Mouse (Mus musculus) liver, embryonic 15.5 days (tissue): Measurements from ENCODE around the gene P3h4. TPM values are rescaled to one million over a fixed set of nuclear protein-coding genes. Genes with fewer than 3 reads are reported as not detected.

Experiments
- ATAC-seq: fragments of 200-750 bp; cut with Nextera tagmentation; 2 replicates; pipeline ENCODE4 v1.8.0; 2017; ENCODE audit warnings: moderate number of reproducible peaks, mild to moderate bottlenecking, moderate library complexity; ENCODE audit not compliant: insufficient read depth
- H3K27ac ChIP-seq: fragments of 300-500 bp; sonication (generic); replicated peaks from 2 replicates; pipeline ENCODE4 v1.5.1; 2015; ENCODE audit warnings: mild to moderate bottlenecking, inconsistent platforms
- H3K27me3 ChIP-seq: fragments of 300-500 bp; sonication (generic); 2 replicates; pipeline ENCODE4 v1.6.1; 2015; ENCODE audit warnings: mild to moderate bottlenecking, inconsistent platforms
- H3K36me3 ChIP-seq: fragments of 300-500 bp; sonication (generic); replicated peaks from 2 replicates; pipeline ENCODE4 v1.6.1; 2015; ENCODE audit warnings: moderate library complexity, mild to moderate bottlenecking, inconsistent platforms
- H3K4me1 ChIP-seq: fragments of 300-500 bp; sonication (generic); replicated peaks from 2 replicates; pipeline ENCODE4 v1.6.1; 2015; ENCODE audit warnings: inconsistent platforms
- H3K4me2 ChIP-seq: fragments of 300-500 bp; sonication (generic); 2 replicates; pipeline ENCODE4 v1.6.1; 2015; ENCODE audit warnings: moderate library complexity, mild to moderate bottlenecking, inconsistent platforms
- H3K4me3 ChIP-seq: fragments of 300-500 bp; sonication (generic); replicated peaks from 2 replicates; pipeline ENCODE4 v1.5.1; 2015; ENCODE audit warnings: mild to moderate bottlenecking, inconsistent platforms
- H3K9ac ChIP-seq: fragments of 300-500 bp; sonication (generic); 2 replicates; pipeline ENCODE4 v1.6.1; 2015; ENCODE audit warnings: moderate library complexity, mild to moderate bottlenecking, inconsistent platforms
- H3K9me3 ChIP-seq: fragments of 300-500 bp; sonication (generic); replicated peaks from 2 replicates; pipeline ENCODE4 v1.6.1; 2016; ENCODE audit warnings: inconsistent platforms
- WGBS: fragments of 180-500 bp; shearing (Covaris S2); methylation state at CpG from one replicate; pipeline ENCODE4 v1.1.7; 2015; ENCODE audit warnings: mixed read lengths; ENCODE audit not compliant: insufficient replicate concordance; 5-methylcytosine and 5-hydroxymethylcytosine counted together
- polyA plus RNA-seq: library from polyadenylated mRNA; unstranded; fragments of >200 nt; fragmentation: Nextera tagmentation; extraction: Ambion mirVana; gene quantifications from 2 replicates; pipeline ENCODE4 v1.2.1, GENCODE M21; 2015

The P3h4 gene
- polyA plus RNA-seq, 1 experiment from 2014 or later, result 3.6 TPM

DNA sequence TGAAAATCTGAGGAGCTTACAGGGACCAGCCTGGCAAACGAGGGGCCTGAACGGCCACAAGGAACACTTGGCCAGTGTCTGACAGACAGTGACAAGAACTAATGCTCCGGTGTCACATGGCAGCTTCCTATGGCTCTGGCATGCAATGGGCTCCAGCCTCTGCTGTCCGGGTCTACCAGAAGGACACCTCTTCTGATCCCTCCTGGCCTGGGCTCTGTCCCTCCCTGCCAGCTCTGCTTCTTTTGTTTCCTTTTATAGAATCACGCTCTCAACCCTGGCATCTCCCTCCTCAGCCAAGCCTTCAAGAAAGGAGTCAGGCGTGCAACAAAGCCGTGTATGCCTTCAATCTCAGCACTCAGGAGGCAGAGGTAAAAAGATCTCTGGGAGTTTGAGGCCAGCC, 15.4 kb upstream of the P3h4 start:
- Histone ChIP-seq H3K27ac (no peak overlapping the region), H3K9ac (no peak overlapping the region), H3K9me3 (no peaks in the 10 kb centered on the region), H3K4me2 (no peak overlapping the region), H3K27me3 (no peaks in the 10 kb centered on the region), H3K36me3 (0 out of 2 replicates have a peak, but pooled peaks cover 4% of the 10 kb centered on the region), H3K4me3 (no peak overlapping the region), H3K4me1 (peaks cover 6% of the 10 kb centered on the region; the same call in 1 of the 2 replicates)
- 78% methylated on average over 7 of the region's 7 CpGs for WGBS
- ATAC-seq, result no peak

DNA sequence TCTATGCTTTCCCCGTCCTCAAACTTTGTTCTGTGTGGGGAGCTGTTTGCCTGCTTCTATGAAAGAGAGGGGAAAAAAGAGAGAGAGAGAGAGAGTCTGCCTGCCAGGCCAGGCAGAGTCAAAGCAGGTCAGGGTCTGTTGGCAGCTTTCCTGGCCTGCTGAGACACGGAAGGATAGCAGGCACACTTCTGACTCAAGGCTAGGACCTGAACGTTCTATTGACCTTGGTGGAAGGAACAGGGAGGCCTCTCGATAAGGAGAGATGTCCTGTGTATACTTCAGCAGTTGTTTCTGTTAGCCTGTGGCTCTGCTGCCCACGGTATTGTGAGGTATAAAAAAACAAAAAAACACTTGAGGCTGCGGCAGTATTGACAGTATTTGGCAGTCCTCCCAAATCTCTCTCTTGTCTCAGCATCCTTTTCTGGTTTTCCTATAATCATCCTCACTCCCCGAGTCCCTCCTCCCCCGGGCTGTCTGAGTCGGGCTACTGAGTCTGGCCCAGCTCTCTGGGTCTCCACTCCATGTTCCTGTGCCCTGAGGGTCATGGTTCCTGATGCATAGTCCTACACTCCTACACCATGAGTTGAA, 14.1 kb upstream of the P3h4 start:
- H3K4me2 ChIP-seq, result no peak overlapping the region
- no peak for ATAC-seq
- H3K27me3 ChIP-seq, result no peaks in the 10 kb centered on the region
- H3K9ac ChIP-seq, result no peak overlapping the region
- H3K9me3 ChIP-seq, result no peaks in the 10 kb centered on the region
- H3K4me3 ChIP-seq, result no peak overlapping the region
- H3K27ac ChIP-seq, result no peak overlapping the region
- peaks cover 6% of the 10 kb centered on the region; the same call in 1 of the 2 replicates for H3K4me1 ChIP-seq
- WGBS, result 63% methylated on average over 9 of the region's 9 CpGs
- H3K36me3 ChIP-seq, result 0 out of 2 replicates have a peak, but pooled peaks cover 4% of the 10 kb centered on the region

DNA sequence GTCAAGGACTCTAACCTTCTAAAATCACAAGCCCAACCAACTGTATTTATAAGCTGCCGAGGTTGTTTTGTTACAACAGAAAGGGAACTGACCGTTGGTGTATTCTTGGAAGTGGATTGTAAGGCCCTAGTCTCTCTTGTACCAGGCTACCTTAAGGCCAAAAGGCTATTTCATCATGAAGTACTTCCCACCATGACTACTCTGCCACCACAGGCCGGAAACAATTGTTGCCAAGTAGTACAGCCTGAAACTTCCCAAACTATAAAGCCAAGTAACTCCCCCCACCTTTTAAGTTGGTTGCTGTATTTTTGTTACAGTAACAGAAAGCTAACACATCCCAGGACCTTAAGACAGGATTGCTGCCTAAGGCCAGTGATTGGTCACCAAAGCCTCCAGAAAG, 12.2 kb upstream of the P3h4 start:
- Histone ChIP-seq H3K9ac (no peak overlapping the region), H3K27ac (no peak overlapping the region)
- 55% methylated on average over 3 of the region's 3 CpGs for WGBS

DNA sequence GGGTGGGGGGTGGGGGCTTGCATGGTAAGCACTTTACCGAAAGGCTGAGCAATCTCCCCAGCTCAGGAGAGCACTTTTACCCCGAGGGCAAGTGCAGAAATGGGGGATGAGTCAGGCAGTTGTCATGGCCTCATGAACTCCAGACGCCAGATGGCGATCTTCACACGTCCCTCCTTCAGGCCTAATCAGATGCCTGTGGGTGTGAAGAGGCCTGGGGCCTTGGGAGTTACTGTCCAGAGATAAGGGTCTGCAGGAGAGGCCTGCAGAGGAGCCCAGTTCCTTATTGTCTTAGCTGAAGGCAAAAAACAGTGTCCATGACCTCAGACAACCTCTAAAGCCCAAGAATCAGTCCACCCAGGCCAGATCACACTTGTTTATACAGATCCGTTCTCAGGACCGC, 11.2 kb upstream of the P3h4 start:
- no peak overlapping the region for H3K9ac ChIP-seq
- H3K27me3 ChIP-seq, result peaks cover 4% of the 10 kb centered on the region; the same call in 1 of the 2 replicates
- WGBS, result 22% methylated on average over 7 of the region's 7 CpGs
- H3K4me2 ChIP-seq, result no peak overlapping the region
- no peak overlapping the region for H3K27ac ChIP-seq
- H3K9me3 ChIP-seq, result no peaks in the 10 kb centered on the region
- H3K36me3 ChIP-seq, result no peaks in the 10 kb centered on the region
- H3K4me1 ChIP-seq, result peaks cover 6% of the 10 kb centered on the region; the same call in 1 of the 2 replicates
- H3K4me3 ChIP-seq, result no peak overlapping the region
- ATAC-seq, result 0 out of 2 replicates have a peak, but pooled peaks have one; percentile 47

More for the DNA sequence above, 12.2 kb upstream of the P3h4 start:
- no peaks in the 10 kb centered on the region for H3K36me3 ChIP-seq
- no peaks in the 10 kb centered on the region for H3K9me3 ChIP-seq
- H3K27me3 ChIP-seq, result no peaks in the 10 kb centered on the region
- H3K4me3 ChIP-seq, result no peak overlapping the region
- no peak overlapping the region for H3K4me2 ChIP-seq
- peaks cover 6% of the 10 kb centered on the region; the same call in 1 of the 2 replicates for H3K4me1 ChIP-seq
- ATAC-seq, result no peak

DNA sequence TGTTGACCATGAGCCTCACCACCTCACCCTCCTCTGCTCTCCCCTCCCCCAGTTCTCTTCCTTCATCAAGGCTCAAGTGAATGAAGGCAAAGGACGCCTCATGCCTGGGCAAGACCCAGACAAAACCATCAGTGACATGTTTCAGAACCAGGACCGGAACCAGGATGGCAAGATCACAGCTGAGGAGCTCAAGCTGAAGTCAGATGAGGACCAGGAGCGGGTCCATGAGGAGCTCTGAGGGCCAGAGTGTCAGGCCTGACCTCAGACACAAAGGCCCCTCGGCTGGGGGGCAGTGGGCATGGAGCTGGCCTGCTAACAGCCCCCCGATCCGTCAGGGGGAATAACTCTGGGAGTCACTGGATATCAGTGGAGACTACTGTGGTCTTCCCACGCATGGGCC, 9.2 kb upstream of the P3h4 start:
- Histone ChIP-seq H3K36me3 (no peaks in the 10 kb centered on the region), H3K9me3 (no peaks in the 10 kb centered on the region), H3K4me2 (no peak overlapping the region), H3K4me3 (no peak overlapping the region), H3K27ac (no peak overlapping the region), H3K9ac (no peak overlapping the region), H3K4me1 (peaks cover 6% of the 10 kb centered on the region; the same call in 1 of the 2 replicates), H3K27me3 (peaks cover 8% of the 10 kb centered on the region; the same call in 1 of the 2 replicates)
- WGBS, result 73% methylated on average over 7 of the region's 7 CpGs
- no peak for ATAC-seq

DNA sequence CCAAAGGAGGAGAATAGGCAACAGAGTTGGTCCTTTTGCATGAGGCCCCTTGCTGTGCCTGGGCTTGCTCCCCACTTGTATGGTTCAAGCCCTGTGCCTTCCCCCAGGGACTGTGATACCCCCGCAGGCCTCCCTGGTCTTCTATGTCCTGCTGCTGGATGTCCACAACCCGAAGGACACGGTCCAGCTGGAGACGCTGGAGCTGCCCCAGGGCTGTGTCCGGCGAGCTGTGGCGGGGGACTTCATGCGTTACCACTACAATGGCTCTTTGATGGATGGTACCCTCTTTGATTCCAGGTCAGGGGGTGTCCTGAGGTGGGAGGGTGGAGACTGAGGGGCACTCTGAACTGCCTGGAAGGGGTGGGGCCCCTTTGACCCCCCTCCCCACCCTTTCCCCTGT, 6.9 kb upstream of the P3h4 start:
- H3K9me3 ChIP-seq, result no peaks in the 10 kb centered on the region
- peaks cover 6% of the 10 kb centered on the region; the same call in 1 of the 2 replicates for H3K4me1 ChIP-seq
- no peak overlapping the region for H3K4me3 ChIP-seq
- H3K27me3 ChIP-seq, result peaks cover 17% of the 10 kb centered on the region
- no peak for ATAC-seq
- no peaks in the 10 kb centered on the region for H3K36me3 ChIP-seq
- H3K4me2 ChIP-seq, result no peak overlapping the region
- WGBS, result 87% methylated on average over 8 of the region's 8 CpGs
- no peak overlapping the region for H3K9ac ChIP-seq
- no peak overlapping the region for H3K27ac ChIP-seq

DNA sequence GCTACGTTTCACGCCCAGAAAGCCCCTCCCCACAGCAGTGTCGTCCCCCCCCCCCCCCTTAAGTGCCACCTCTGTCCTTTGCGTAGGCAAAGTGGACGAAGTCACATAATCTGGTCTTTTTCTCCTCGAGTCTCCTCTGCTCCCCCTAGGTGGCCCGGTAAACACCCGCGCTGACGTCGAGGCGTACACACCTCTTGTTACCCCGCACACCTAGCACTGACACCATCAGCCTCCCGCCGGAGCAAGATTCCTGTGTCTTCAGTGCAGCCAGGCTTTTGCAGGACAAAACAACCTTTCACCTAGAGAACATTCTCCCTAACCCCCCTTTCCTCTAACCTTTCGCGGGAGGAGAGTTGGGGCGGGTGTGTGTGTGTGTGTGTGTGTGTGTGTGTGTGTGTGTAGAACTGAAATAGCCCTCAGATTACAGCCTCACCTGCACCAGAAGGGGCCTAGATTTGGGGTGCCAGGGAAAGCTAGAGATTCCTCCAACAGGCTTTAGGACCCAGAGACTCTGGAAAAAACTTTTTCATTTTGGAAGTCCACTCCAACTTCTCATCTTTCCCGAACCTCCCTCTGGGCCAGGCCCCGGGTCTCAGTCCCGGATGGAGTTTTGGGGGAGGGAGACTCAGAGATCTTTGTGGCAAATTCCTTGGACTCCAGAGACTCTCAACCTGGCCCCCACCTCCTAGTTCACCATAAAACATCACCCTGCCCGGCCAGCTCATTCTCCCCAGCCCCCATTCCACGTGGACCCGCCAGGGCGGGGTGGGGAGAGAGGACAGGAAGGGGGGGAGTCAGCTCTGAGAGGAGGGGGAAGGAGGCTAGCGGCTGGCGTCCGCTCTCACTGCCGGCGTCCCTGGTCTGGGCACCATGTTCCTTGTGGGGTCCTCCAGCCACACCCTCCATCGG, 532 bp upstream of the P3h4 start, which contains the start of gene Fkbp10:
TSS of gene Fkbp10 (plus strand) at position 784 of the 909 bp plus-strand sequence.
- peaks cover 13% of the 10 kb centered on the region for H3K4me1 ChIP-seq
- H3K9ac ChIP-seq, result no peak within 1 kb of the TSS
- ATAC-seq, result no peak; the same call in 1 of the 2 replicates
- peaks cover 62% of the 10 kb centered on the region for H3K27me3 ChIP-seq
- peak within 1 kb of the TSS; percentile 24; the same call in 1 of the 2 replicates for H3K27ac ChIP-seq
- peak within 1 kb of the TSS; percentile 67 for H3K4me2 ChIP-seq
- H3K4me3 ChIP-seq, result peak within 1 kb of the TSS; percentile 57
- WGBS, result 3% methylated on average over 31 of the region's 31 CpGs
- H3K36me3 ChIP-seq, result no peaks in the 10 kb centered on the region
- H3K9me3 ChIP-seq, result no peaks in the 10 kb centered on the region

DNA sequence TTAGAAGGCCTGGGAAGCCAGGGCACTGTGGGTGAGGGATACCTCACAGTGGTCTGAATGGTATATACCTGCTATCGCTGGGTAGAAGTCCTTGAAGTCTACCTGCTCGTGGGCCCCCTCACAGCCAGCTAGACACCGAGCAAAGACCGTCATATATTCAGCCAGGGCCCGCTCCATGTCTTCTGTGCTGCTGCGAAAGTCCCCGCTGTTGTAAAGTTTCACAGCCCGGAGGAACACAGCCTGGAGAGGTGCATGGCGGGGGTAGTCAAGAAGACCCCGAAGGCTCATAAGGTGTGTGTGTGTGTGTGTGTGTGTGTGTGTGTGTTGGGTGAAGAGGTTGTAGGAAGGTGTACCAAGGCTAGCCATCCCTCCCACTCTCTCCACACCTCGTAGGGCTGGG, 1.1 kb downstream of the P3h4 start:
- Histone ChIP-seq H3K4me2 (peak overlapping the region; percentile 67), H3K4me3 (peak overlapping the region; percentile 57), H3K4me1 (peaks cover 13% of the 10 kb centered on the region), H3K9ac (no peak overlapping the region), H3K27ac (no peak overlapping the region), H3K36me3 (no peaks in the 10 kb centered on the region), H3K27me3 (peaks cover 62% of the 10 kb centered on the region), H3K9me3 (no peaks in the 10 kb centered on the region)
- no peak for ATAC-seq
- WGBS, result 69% methylated on average over 11 of the region's 11 CpGs

DNA sequence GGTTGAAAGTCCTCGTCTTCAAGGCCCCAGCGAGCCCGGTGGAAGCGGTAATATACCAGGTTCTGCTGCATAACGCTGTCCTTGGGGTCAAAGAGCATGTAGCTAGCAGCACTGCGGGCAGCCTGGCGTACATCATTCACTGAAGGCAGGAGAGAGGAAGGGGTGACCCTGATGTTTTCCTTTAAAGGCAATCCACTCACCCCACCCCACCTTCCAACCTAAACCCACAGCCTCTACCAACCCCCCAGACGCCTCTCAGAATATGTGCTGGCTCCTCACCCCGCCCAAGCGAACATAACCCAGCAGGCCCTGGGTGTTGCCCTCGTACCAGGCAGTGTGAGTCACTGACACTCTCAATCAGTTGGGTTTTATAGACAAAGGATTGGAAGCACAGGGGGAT, 2.9 kb downstream of the P3h4 start:
- H3K9ac ChIP-seq, result no peak overlapping the region
- no peak overlapping the region for H3K4me3 ChIP-seq
- ATAC-seq, result no peak
- 53% methylated on average over 11 of the region's 11 CpGs for WGBS
- no peaks in the 10 kb centered on the region for H3K36me3 ChIP-seq
- H3K27ac ChIP-seq, result no peak overlapping the region
- no peaks in the 10 kb centered on the region for H3K9me3 ChIP-seq
- H3K4me2 ChIP-seq, result no peak overlapping the region
- H3K4me1 ChIP-seq, result peaks cover 13% of the 10 kb centered on the region
- H3K27me3 ChIP-seq, result peaks cover 54% of the 10 kb centered on the region

DNA sequence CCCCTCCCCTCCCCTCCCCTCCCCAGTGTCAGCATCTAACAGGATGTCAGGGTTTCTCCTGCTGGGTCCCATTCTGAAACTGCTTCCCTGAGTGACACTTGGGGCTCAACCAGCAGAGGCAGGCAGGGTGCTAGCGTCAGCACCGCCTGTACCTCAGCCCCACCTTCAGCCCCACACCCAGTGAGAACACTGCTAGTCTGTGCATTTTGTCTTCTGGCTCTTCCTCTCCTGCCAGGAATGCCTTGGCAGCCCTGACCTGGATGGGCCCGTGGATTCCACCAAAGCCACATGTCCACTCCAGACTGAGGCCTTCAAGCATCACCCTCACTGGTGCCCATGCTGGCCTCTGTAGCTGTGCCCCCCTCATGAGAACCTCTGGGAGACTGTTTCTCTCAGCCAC, 5.0 kb downstream of the P3h4 start:
- 71% methylated on average over 3 of the region's 3 CpGs for WGBS
- no peak for ATAC-seq

DNA sequence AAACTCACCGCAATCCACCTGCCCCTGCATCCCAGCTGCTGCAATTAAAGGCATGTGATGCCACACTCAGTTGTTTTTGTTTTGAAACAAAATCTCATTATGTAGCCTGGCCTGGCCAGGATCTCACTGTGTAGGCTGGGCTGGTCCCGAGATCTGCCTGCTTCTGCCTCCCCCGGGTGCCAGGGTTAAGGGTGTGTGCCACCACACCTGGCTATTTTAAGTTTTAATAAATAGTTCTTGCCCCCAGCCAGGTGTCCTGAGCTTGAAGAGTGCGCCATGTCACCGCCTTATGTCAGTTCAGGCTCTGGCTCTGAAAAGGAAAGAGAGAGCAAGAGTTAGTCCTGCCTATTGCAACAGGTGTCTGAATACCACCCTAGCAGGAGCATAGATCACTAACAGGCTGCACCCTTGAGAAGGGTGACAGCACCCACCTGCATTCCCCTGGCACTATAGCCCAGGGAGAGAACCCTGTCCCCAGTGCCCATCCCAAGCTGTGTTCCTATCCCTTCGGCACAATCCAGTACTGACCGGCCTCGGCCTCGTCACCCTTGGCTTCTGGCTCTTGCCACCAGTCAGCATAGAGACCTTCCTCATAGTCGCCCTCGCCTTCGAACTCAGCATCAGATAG, 5.7 kb downstream of the P3h4 start:
- H3K4me3 ChIP-seq, result no peak overlapping the region
- H3K27me3 ChIP-seq, result peaks cover 26% of the 10 kb centered on the region
- no peak for ATAC-seq
- WGBS, result 70% methylated on average over 12 of the region's 12 CpGs
- 0 out of 2 replicates have a peak, but pooled peaks cover 3% of the 10 kb centered on the region for H3K4me1 ChIP-seq
- no peak overlapping the region for H3K4me2 ChIP-seq
- no peak overlapping the region for H3K9ac ChIP-seq
- no peak overlapping the region for H3K27ac ChIP-seq
- no peaks in the 10 kb centered on the region for H3K36me3 ChIP-seq
- no peaks in the 10 kb centered on the region for H3K9me3 ChIP-seq

More for the DNA sequence above, 5.0 kb downstream of the P3h4 start:
- no peak overlapping the region for H3K27ac ChIP-seq
- H3K4me3 ChIP-seq, result no peak overlapping the region
- peaks cover 34% of the 10 kb centered on the region for H3K27me3 ChIP-seq
- no peak overlapping the region for H3K9ac ChIP-seq
- H3K9me3 ChIP-seq, result no peaks in the 10 kb centered on the region
- no peak overlapping the region for H3K4me2 ChIP-seq
- H3K36me3 ChIP-seq, result no peaks in the 10 kb centered on the region
- peaks cover 9% of the 10 kb centered on the region for H3K4me1 ChIP-seq
